Mouse (Mus musculus) olfactory bulb, adult 2 months (tissue): ENCODE results near the gene Slc41a2.

Experiments used
- CTCF ChIP-seq: fragments of 200-500 bp; IDR thresholded peaks from 2 replicates; pipeline ENCODE4 v1.5.1; 2012; ENCODE audit warnings: low read depth, mild to moderate bottlenecking, low read length, moderate library complexity; ENCODE audit not compliant: insufficient read depth
- POLR2A ChIP-seq: fragments of 200-500 bp; IDR thresholded peaks from 2 replicates; pipeline ENCODE4 v1.6.1; 2012; ENCODE audit warnings: mild to moderate bottlenecking, low read depth, low read length, moderate library complexity; ENCODE audit not compliant: insufficient read depth

DNA sequence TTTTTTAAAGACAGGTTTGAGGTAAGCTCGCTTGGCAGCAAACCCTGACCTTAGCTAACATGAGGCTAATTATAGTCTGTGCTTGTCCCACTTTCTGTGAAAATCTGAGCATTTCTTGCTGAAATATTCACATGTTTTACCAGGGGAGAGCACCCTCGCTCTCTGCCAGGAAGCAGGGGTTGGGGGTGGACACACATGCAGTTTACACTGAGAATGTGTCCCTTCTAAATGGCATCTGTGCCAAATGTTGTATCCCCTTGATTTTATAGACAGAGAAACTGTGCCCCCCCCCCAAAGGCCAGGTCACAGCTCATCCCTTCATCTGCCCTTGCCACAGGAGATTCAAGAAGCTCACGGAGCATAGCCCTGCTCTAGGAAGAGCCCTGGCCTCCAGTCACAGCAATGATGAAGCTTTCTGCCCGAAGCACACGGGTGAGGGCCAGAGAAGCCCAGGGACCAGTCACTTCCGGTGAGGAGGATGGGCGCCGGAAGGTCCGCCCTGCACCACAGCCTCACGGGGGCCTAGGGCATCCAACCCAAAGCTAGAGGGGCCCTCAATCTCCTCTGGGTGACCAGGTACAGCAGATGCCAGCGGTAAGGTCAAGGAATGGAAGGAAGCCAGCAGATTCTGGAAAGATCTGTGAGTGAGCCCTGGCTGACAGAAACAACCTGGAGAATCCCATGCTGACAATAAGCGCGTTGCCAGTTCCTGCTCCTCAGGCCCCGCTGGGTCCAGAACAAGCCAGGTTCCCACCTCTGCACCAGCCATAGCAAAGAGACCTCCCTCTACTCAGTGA is 134.6 kb downstream of the Slc41a2 start:
- TF ChIP-seq CTCF: no peak
- TF ChIP-seq POLR2A: no peak
